Comparison of ENCODE assay signal across 8 mouse cellular contexts in genomic region chr3:55793842-55794575, GRCm38 (mm10). TPM values are rescaled to one million over a fixed set of nuclear protein-coding genes. Genes with fewer than 3 reads are reported as not detected.
DNase-seq lines count a peak whose midpoint lies in the region; ATAC-seq lines count a peak whose summit lies in the region.

No protein-coding gene starts in this region.

- no peak for ATAC-seq in kidney, embryonic 15.5 days (replicated peaks; ENCODE audit: low FRiP score)

- no peaks in the 10 kb centered on the region for H3K36me3 ChIP-seq in kidney, embryonic 15.5 days

- H3K4me1 ChIP-seq in kidney, embryonic 15.5 days = no peaks in the 10 kb centered on the region

- DNase-seq in kidney, adult 11 months = peak; percentile 28
- DNase-seq in adrenal gland, postnatal 14 days = peak; percentile 93
- peak; percentile 27 to 37 for DNase-seq in gastrocnemius, postnatal 36 days
- peak; percentile 65 to 73 for DNase-seq in kidney, postnatal 25 days
- DNase-seq in ovary, postnatal 36 days (ENCODE audit: low spot score) = peak; percentile 68
- no peak for DNase-seq in natural killer cell, adult 2 months (ENCODE audit: low spot score in 2 of 2)
- no peak for DNase-seq in left cerebral cortex, postnatal 14 days (ENCODE audit: low spot score in 2 of 2)

- 43% methylated on average over 7 of the region's 7 CpGs for WGBS in kidney, embryonic 15.5 days

- peaks cover 7% of the 10 kb centered on the region for H3K27me3 ChIP-seq in kidney, embryonic 15.5 days

- H3K9me3 ChIP-seq in kidney, embryonic 15.5 days (replicated peaks) = no peaks in the 10 kb centered on the region

- no peak overlapping the region for H3K4me2 ChIP-seq in kidney, embryonic 15.5 days

- no peak overlapping the region for H3K27ac ChIP-seq in kidney, embryonic 15.5 days

- intact Hi-C loops in gastrocnemius, postnatal 36 days (cut with DNase I) = no loop called here
- intact Hi-C loops in left cerebral cortex, postnatal 14 days (cut with DNase I) = no loop called here

- H3K9ac ChIP-seq in kidney, embryonic 15.5 days = no peak overlapping the region

- H3K4me3 ChIP-seq in kidney, embryonic 15.5 days (replicated peaks) = no peak overlapping the region

RNA-seq across cellular contexts. Expression of gene Mab21l1, which starts 11.7 kb away (rescaled TPM):
- 0.98 and 1.8 TPM in 2 replicates for polyA plus RNA-seq in kidney, embryonic 15.5 days (2015; fragmentation: Nextera tagmentation; extraction: Ambion mirVana)
- total RNA-seq in adrenal gland, postnatal 14 days (2021) = 1.4 and 2.6 TPM in 2 replicates
- 1 to 10 TPM; 1.6 to 2.1 TPM for total RNA-seq in gastrocnemius, postnatal 36 days (2021)
- 1 to 10 TPM in 1 of 2 experiments, under 1 TPM in 1; 0.86 to 2.1 TPM for total RNA-seq in left cerebral cortex, postnatal 14 days (2021)

Comparison
In these comparisons a context has a peak if more than half of its experiments do, and no peak if none do; other contexts are left out.
1. DNase-seq: peak in kidney, adult 11 months (single experiment), adrenal gland, postnatal 14 days (single experiment), gastrocnemius, postnatal 36 days (2 of 2), kidney, postnatal 25 days (2 of 2) and ovary, postnatal 36 days (single experiment); none in natural killer cell, adult 2 months (0 of 2) and left cerebral cortex, postnatal 14 days (0 of 2).